Mouse (Mus musculus): Measurements from ENCODE around the gene Cfap58.

GRCm38 (mm10) chr19:47903679-47904078 is 33.8 kb upstream of the Cfap58 start:
- TF ChIP-seq GATA1 (IDR thresholded peaks at IDR 0.05; ENCODE audit: low read length) (no peak), TAL1 (IDR thresholded peaks at IDR 0.05; ENCODE audit: low read length) (no peak)

All from erythroblast, embryonic 14.5 days (primary cell).